Mouse (Mus musculus) intestine, embryonic 16.5 days (tissue): ENCODE data around the gene Setd7. TPM values are rescaled to one million over a fixed set of nuclear protein-coding genes. Genes with fewer than 3 reads are reported as not detected.
"Not testable (repeated sequence)": the region's sequence is repeated elsewhere in the genome, so short reads cannot be mapped to it uniquely, and the experiment has no call there.

Source experiments
- ATAC-seq: fragments of 200-750 bp; cut with Nextera tagmentation; 2 replicates; pipeline ENCODE4 v1.8.0; 2017; ENCODE audit warnings: moderate TSS enrichment, moderate library complexity
- H3K27ac ChIP-seq: fragments of 300-500 bp; sonication (generic); 2 replicates; pipeline ENCODE4 v1.5.1; 2014; ENCODE audit warnings: mild to moderate bottlenecking, low read length
- H3K27me3 ChIP-seq: fragments of 300-500 bp; sonication (generic); replicated peaks from 2 replicates; pipeline ENCODE4 v1.6.1; 2014; ENCODE audit warnings: low read length, control low read depth, mixed read lengths; ENCODE audit not compliant: control insufficient read depth, insufficient read depth
- H3K36me3 ChIP-seq: fragments of 300-500 bp; sonication (generic); 2 replicates; pipeline ENCODE4 v1.6.1; 2014; ENCODE audit warnings: low read length, control low read depth; ENCODE audit not compliant: control insufficient read depth, insufficient read depth
- H3K4me1 ChIP-seq: fragments of 300-500 bp; sonication (generic); 2 replicates; pipeline ENCODE4 v1.6.1; 2014; ENCODE audit warnings: low read length, control low read depth, mixed read lengths; ENCODE audit not compliant: control insufficient read depth, insufficient read depth
- H3K4me2 ChIP-seq: fragments of 300-500 bp; sonication (generic); 2 replicates; pipeline ENCODE4 v1.6.1; 2014; ENCODE audit warnings: low read depth, low read length, control low read depth
- H3K4me3 ChIP-seq: fragments of 300-500 bp; sonication (generic); 2 replicates; pipeline ENCODE4 v1.5.1; 2014; ENCODE audit warnings: mild to moderate bottlenecking, low read length
- H3K9ac ChIP-seq: fragments of 300-500 bp; sonication (generic); 2 replicates; pipeline ENCODE4 v1.6.1; 2014; ENCODE audit warnings: low read depth, low read length
- H3K9me3 ChIP-seq: fragments of 300-500 bp; sonication (generic); 2 replicates; pipeline ENCODE4 v1.6.1; 2016; ENCODE audit warnings: low read length, control low read depth; ENCODE audit not compliant: control insufficient read depth
- WGBS: fragments of 180-500 bp; shearing (Covaris S2); extraction: QIAGEN DNeasy Blood & Tissue Kit; methylation state at CpG from one replicate; pipeline ENCODE4 v1.1.7; 2014; 5-methylcytosine and 5-hydroxymethylcytosine counted together
- polyA plus RNA-seq: library from polyadenylated mRNA; unstranded; fragments of >200 nt; fragmentation: Nextera tagmentation; extraction: Ambion mirVana; gene quantifications from 2 replicates; pipeline ENCODE4 v1.2.1, GENCODE M21; 2015

Gene Setd7
- polyA plus RNA-seq, 1 experiment from 2014 or later, result 1.8 TPM

DNA sequence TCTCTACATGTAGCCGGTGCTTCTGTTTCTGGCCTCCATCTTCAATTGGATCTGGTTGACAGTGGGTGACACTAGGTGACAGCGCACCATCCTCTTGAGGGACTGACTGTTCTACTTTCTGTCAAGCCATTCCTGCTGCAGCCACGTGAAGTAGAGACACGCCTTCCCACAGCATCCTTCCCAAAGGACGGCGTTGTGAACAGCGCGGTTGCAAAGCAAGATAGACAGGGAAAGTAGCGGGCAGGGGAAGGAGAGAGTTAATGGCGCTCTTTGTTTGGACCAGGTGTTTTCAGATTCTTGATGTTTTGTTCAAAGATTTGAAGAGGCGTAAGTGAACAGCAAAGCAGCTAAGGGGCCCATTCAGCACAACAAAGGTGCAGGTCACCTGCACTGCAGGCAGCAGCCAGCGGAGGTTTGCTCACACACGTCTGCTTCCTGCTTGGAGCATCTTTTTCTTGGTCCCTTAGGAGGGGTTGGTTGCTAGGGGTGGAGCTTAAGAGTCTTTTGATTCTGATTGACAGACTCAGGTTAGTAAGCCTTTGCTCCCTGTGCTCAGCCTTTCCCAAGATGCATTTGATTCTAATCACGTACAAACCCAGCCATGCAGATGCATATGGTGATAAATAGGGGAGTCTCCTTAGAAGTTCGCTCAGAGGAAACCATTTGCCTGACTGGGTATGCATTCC, 29.7 kb upstream of the Setd7 start:
- ATAC-seq, result no peak
- H3K9ac ChIP-seq, result no peak overlapping the region
- no peaks in the 10 kb centered on the region for H3K9me3 ChIP-seq
- H3K36me3 ChIP-seq, result no peaks in the 10 kb centered on the region
- H3K4me1 ChIP-seq, result no peaks in the 10 kb centered on the region
- WGBS, result 49% methylated on average over 15 of the region's 15 CpGs
- no peaks in the 10 kb centered on the region for H3K27me3 ChIP-seq
- no peak overlapping the region for H3K4me3 ChIP-seq
- no peak overlapping the region for H3K27ac ChIP-seq
- no peak overlapping the region for H3K4me2 ChIP-seq

DNA sequence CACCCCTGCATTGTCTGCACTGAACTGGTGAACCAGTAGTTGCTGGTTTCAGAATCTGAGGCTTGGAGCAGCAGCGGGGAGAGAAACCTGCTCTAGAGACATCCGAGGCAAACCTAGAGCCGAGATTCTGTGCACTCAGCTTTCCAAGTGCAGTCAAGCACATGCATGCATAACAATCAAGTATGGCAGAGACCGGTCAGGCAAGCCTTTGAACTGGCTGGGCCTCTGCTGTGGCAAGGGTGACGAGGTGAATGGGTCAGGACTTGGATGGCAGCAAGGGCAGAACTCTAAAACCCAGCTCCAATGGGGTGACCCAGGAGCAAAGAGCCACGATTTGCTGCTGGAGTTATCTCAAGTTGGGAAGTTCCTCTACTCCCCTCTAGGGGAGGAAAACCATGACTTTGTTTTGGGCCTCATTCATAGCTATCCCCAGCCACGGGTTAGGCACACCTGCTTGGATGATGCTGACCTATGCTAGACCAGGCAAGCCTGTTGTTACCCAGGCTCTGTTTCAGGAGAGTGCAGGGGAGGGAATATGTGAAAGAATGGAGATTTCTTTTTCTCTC, 27.1 kb upstream of the Setd7 start:
- Histone ChIP-seq H3K36me3 (no peaks in the 10 kb centered on the region), H3K27me3 (no peaks in the 10 kb centered on the region), H3K4me3 (no peak overlapping the region), H3K9me3 (no peaks in the 10 kb centered on the region), H3K9ac (no peak overlapping the region), H3K4me1 (0 out of 2 replicates have a peak, but pooled peaks cover 3% of the 10 kb centered on the region), H3K27ac (no peak overlapping the region), H3K4me2 (no peak overlapping the region)
- 62% methylated on average over 7 of the region's 7 CpGs for WGBS
- no peak for ATAC-seq

DNA sequence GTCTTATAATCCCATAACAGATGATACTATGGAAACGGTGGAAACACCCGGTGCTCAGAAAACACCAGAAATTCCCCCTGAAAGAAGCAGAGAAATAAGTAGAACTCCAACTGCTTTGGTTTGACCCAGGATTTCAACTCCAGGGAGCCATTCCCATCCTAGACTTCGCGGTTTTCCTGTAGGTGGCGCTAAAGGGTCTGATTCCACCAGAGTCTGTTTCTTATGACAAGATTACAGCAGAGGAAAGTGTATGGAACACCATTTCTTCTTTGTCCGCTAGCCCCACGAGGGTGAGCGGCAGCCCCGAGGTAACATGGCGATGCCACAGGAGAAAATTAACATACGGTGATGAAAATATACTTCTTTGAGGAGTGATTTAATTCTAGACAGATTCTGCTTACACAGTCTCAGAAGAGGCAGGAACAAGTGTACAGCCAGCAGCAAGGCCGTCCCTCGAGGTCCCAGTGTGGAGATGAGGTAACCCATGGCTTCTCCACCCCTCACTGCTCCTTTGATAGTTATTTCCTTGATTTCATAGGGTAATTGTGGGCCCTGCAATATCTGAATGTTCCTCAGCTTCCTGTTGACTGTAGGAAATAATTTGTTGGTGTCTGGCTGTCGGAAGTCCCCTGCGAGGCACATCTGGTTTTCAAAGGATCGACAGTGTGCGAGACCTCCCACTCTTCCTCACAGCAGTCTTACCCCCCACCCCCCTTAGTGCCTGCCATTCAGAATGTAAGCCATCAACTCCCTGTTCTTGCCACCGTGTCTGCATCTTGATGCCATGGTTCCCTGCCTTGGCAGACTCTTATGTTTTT, 23.1 kb upstream of the Setd7 start:
- H3K4me3 ChIP-seq, result no peak overlapping the region
- no peak overlapping the region for H3K9ac ChIP-seq
- H3K27me3 ChIP-seq, result no peaks in the 10 kb centered on the region
- no peaks in the 10 kb centered on the region for H3K36me3 ChIP-seq
- no peaks in the 10 kb centered on the region for H3K9me3 ChIP-seq
- peak; percentile 80 for ATAC-seq
- H3K27ac ChIP-seq, result no peak overlapping the region
- H3K4me2 ChIP-seq, result no peak overlapping the region
- 0 out of 2 replicates have a peak, but pooled peaks cover 4% of the 10 kb centered on the region for H3K4me1 ChIP-seq
- 24% methylated on average over 18 of the region's 18 CpGs for WGBS

DNA sequence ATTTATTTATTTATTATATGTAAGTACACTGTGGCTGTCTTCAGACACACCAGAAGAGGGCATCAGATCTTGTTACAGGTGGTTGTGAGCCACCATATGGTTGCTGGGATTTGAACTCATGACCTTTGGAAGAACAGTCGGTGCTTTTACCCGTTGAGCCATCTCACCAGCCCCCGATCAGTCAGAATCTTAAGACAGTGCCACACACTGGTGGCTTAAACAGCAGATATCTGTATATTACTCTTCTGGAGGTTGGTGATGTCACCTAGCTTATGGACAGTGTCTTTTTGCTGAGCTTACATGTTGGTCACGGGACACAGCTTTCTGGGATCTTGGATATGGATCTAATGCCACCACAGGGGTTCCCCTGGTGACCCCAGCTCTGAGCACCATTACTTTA, 18.6 kb upstream of the Setd7 start:
- 81% methylated on average over 4 of the region's 4 CpGs for WGBS
- H3K27ac ChIP-seq, H3K9me3 ChIP-seq, ATAC-seq, H3K4me3 ChIP-seq, H3K36me3 ChIP-seq, H3K27me3 ChIP-seq, H3K4me2 ChIP-seq, H3K9ac ChIP-seq: not testable (repeated sequence)
- peaks cover 16% of the 10 kb centered on the region; the same call in 1 of the 2 replicates for H3K4me1 ChIP-seq

DNA sequence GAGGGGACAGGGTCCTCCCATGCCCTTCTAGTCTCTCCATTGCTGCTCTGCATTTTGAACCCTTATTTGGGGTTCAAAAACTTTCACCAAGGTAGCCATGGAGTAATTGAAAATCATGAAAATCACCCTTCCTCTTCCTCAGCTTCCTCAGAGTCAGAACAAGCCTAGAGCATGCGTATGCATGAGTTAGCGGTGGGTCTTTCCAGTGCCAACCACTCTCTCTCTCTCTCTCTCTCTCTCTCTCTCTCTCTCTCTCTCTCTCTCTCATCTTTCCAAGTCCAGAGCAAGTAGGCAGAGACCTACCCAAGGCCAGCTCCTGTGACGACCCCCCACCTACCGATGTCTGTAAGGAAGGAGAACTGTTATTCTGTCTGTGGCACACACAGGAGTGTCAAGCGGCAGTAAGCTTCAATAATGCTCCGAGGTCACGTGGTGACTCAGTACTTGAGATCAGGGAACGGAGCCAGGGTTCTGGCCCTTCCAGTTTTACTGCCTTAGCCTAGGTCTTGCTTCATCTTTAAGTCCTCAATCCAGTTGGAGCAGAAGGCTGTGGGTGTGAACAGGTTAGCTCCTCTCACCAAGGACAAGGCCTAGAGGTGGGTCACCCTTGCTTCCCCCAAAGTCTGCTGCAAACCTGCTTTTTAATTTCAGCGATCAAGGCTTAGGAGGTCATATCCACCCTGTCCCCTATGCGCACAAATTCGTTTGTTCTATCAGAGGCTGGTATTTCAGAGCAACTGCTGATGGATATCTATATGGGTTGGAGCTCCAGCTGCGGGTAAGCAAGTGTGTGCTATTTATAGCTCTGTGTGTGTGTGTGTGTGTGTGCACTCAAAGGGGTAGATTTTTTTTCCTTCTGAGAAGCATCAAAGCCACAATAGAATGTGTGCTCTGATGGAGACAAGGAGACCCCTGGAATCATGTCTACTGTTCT, 17.4 kb upstream of the Setd7 start:
- Histone ChIP-seq H3K9me3 (no peaks in the 10 kb centered on the region), H3K27ac (peak overlapping the region; percentile 50), H3K4me1 (peaks cover 13% of the 10 kb centered on the region; the same call in 1 of the 2 replicates), H3K9ac (no peak overlapping the region), H3K27me3 (no peaks in the 10 kb centered on the region), H3K4me3 (no peak overlapping the region), H3K36me3 (no peaks in the 10 kb centered on the region), H3K4me2 (no peak overlapping the region)
- ATAC-seq, result peak; percentile 93
- 64% methylated on average over 12 of the region's 12 CpGs for WGBS

DNA sequence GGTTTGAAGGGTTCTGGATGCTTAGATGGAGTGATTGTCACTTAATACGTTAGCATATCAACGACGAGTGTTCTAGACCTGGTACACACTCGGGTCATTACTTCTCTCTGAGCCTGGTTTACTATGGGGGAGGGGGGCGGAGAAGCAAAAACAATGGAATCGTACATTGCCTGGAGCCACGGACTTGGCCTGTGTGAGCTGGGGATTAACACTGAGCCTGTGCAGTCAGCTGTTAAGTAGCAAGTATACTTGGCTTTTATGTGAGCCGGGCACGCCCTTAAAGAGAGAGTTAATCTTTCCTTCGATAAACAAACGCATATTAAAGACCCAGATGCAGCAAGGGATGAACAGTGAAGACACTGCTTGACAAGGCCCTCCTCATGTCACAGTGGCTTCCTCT, 16.7 kb upstream of the Setd7 start:
- Histone ChIP-seq H3K9me3 (no peaks in the 10 kb centered on the region), H3K4me1 (peaks cover 13% of the 10 kb centered on the region; the same call in 1 of the 2 replicates), H3K27ac (no peak overlapping the region), H3K27me3 (no peaks in the 10 kb centered on the region), H3K9ac (no peak overlapping the region), H3K4me3 (no peak overlapping the region), H3K4me2 (no peak overlapping the region), H3K36me3 (no peaks in the 10 kb centered on the region)
- whole genome bisulfite sequencing, result 69% methylated on average over 11 of the region's 11 CpGs
- ATAC-seq, result no peak

DNA sequence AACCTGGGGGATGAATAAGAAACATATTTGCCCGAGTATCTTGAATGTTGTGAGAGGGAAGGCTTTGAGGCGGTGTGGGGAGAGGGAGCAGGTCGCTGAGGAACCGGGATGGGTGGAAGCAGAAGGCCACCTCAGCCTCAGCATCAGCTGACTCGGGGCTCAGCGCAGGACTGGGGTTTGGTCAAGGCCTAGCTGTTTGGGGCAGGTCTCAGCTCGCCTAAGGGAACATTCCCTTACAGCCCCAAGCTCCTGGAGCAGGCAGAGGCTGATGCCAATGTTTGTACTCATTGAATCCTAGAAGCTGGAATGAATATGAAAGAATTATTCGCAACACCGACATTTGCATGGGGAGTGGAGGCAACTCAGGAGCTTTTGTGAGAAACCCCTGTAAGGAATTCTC, 13.2 kb upstream of the Setd7 start:
- ATAC-seq, result no peak
- Histone ChIP-seq H3K4me3 (no peak overlapping the region), H3K9ac (no peak overlapping the region), H3K4me1 (peaks cover 13% of the 10 kb centered on the region; the same call in 1 of the 2 replicates), H3K27me3 (no peaks in the 10 kb centered on the region), H3K27ac (no peak overlapping the region), H3K9me3 (no peaks in the 10 kb centered on the region), H3K36me3 (no peaks in the 10 kb centered on the region), H3K4me2 (no peak overlapping the region)
- 82% methylated on average over 9 of the region's 9 CpGs for whole genome bisulfite sequencing

DNA sequence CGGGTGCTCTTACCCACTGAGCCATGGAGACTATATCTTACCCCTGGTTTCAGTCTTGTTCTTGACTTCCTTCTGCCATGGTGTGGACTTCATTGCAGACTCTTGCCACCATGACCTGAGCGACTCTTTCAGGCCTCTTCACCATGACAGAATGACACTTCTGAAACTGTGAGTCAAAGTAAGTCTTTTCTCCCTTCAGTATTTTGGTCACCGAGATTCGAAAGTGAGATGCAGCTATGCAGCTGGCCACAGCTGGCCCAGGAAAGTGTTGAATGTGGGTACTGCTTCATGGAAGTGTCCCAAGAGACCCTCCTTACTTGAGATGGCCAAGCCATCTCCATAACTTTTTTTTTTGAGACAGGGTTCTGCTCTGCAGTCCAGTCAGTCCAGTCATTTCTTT, 9.5 kb upstream of the Setd7 start:
- H3K4me1 ChIP-seq, result no peaks in the 10 kb centered on the region
- no peaks in the 10 kb centered on the region for H3K36me3 ChIP-seq
- no peak overlapping the region for H3K4me3 ChIP-seq
- H3K27ac ChIP-seq, result no peak overlapping the region
- ATAC-seq, result no peak
- H3K4me2 ChIP-seq, result no peak overlapping the region
- WGBS, result 93% methylated on average over 4 of the region's 4 CpGs
- H3K9me3 ChIP-seq, result no peaks in the 10 kb centered on the region
- H3K27me3 ChIP-seq, result no peaks in the 10 kb centered on the region
- H3K9ac ChIP-seq, result no peak overlapping the region
